Mouse (Mus musculus): Measurements from ENCODE around the gene Vmn2r22. TPM values are rescaled to one million over a fixed set of nuclear protein-coding genes. Genes with fewer than 3 reads are reported as not detected.

Vmn2r22 gene
- total RNA-seq (2023) = not detected

DNA sequence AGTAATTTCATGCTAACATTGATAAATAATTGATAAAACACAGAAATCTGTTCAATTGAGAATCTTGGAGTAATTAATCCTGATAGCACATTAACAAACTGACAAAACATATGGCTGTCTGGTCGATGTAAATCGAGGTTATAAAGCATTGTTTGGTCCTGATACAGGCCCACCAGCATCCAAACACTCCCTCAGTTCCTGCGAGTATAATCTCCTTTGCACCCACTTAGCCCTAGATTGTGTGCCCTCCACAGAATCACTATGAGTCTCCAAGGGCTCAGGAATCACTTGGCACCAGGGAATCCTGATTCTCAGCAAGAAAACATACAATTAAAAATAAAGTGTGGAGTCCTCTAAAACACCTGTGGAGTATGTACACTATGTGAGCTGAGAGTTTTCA is at the start of gene Vmn2r22:
Gene Vmn2r22 (minus strand): TSS at position 101 of the 400 bp plus-strand sequence.

Other genes with a start within 250 kb of the Vmn2r22 start
- not detected for gene Vmn2r20, start 232.6 kb downstream of the Vmn2r22 start, total RNA-seq (2023)
- gene Vmn2r21, start 117.3 kb downstream of the Vmn2r22 start, total RNA-seq (2023) = not detected
- not detected for gene Vmn2r23, start 51.9 kb upstream of the Vmn2r22 start, total RNA-seq (2023)
- not detected for gene Vmn2r24, start 128.2 kb upstream of the Vmn2r22 start, total RNA-seq (2023)
- gene Vmn2r25, start 202.7 kb upstream of the Vmn2r22 start, total RNA-seq (2023) = not detected